Mouse (Mus musculus): ENCODE measurements around the gene Hist2h2bb.
A peak's percentile ranks its signal among the peaks of the same experiment; 100 is the strongest.

DNA sequence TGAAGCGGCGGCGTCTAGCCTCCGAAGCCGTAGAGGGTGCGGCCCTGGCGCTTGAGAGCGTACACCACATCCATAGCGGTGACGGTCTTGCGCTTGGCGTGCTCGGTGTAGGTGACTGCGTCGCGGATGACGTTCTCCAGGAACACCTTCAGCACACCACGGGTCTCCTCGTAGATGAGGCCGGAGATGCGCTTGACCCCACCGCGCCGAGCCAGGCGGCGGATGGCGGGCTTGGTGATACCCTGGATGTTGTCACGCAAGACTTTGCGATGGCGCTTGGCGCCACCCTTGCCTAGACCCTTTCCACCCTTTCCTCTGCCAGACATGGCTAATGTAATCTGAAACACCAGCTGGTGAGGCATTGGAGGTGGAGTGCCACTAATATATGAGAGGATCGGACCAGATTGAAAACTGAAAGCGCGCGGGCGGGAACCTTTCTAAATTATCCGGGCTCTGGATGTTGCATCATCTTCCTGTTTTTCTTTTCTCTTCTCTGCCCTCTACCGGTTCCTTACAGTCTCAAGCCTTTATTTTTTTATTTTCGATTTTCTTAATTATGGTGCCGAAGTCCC lies 6.5 kb upstream of the Hist2h2bb start, which contains the start of gene Hist2h4:
- TF ChIP-seq CTCF (IDR thresholded peaks at IDR 0.05; ENCODE audit: low read depth) (peak; percentile 51), EP300 (IDR thresholded peaks at IDR 0.05; ENCODE audit: low read depth) (peak; percentile 92)
